Mouse (Mus musculus) gastrocnemius, postnatal 25 days (tissue): ENCODE measurements around the gene Smad5. TPM values are rescaled to one million over a fixed set of nuclear protein-coding genes. Genes with fewer than 3 reads are reported as not detected.

Experiments used
- DNase-seq: peaks from one replicate; pipeline ENCODE4 v3.0.0; 2022
- total RNA-seq, 2 experiments: library from RNA; stranded (reverse); gene quantifications; 1 replicate in 1 of 2; 2 replicates in 1 of 2; pipeline ENCODE4 v1.2.3; 2021

Smad5 gene
- total RNA-seq, 2 experiments from 2014 or later, result 18.5 to 19.7 TPM

DNA sequence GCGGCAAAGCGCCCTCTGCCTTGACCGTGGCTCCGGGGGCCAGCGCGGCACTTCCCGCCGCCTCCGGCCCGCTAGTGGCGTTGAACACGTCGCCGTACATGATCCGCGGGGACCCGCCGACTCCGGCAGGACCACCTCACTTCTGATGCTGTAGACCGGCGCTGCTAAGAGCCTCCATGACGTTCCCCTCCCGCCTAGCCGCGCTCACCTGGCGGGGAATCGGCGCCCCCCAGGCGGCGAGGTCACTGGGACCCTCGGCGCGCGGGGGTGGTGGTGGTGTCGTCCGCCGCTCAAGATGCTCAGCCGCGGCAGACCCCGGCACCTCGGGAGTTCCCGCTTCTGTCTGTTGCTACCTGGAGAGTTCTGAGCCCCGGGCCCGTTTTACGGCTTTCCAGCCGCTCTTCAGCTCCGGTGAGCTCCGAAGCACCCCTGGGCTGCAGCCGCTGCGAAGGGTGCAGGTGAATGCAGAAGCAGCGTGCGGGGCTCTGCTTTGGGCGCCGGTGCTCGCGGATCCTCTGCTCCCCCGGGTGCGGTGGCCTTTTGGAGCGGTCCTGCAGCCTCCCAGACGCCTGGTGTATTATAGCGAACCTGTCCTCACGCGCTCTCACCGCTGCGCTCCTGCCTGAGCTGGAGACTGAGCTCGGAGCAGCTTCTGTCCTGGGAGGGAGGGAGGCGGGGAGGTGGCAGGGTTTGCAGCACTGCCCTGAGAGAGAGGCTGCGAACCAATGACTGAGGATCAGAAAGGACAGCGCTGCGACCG is 50.6 kb downstream of the Smad5 start, which contains the start of gene Gm45623:
Gene Gm45623 (minus strand): TSS at position 636 of the 760 bp plus-strand sequence.
- no peak for DNase-seq

DNA sequence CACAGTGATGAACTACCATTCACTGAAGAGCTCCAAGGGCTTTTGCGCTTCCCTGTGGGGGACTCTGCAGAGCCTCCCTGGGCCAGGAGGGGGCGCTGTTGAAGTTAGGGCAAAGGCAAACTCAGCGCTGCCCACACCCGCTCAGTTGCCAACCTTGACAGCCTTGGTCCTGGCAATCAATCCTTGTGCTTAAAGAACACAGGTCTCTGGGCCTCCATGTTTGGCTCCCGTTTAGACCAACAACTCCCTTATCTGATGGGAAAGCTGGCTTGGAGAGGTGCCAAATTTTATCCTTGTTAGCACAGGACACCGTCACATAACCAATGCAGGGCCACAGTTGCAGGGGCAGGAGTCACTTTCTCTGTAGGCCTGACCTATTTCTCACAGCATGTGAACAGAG is 53.1 kb downstream of the Smad5 start:
- no peak for DNase-seq

DNA sequence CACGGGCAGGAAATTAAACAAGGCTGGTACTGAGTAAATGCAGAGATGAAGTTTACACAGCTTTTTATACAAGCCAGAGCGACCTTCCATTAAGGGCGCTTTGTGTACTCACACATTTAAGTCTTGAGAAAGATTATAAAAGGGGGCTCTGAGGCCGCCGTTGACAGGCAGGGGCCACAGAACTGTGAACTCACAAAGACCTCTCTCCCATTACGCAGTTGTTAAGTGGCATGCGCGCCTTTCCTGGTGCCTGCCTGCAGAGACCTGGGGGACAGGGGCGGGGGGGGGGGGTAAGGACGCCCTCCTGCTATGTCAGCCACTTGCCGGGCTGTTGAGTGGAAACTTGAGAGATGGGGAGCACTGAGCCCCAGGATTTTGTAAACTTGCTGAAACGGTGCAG is 54.4 kb downstream of the Smad5 start:
- no peak for DNase-seq

DNA sequence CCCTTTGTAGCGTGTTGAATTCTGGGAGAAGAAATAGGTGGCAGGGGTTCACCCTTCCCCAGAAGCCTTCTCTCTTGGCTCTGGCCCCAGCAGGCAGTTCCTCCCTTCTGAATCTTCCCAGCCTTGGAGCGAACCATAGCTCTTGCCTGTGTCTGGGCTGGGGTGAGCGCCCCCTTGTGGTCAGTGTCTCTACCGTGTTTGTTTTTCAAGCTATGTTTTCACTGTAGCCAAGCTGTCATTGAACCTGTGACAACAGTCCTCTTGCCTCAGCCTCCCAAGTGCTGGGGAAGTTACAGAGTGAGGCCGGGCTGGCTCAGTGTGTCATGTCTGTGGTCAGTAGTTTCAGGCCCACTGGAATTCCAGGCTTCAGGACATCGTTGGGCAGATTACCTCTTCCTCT is 55.7 kb downstream of the Smad5 start:
- peak; percentile 55 for DNase-seq

DNA sequence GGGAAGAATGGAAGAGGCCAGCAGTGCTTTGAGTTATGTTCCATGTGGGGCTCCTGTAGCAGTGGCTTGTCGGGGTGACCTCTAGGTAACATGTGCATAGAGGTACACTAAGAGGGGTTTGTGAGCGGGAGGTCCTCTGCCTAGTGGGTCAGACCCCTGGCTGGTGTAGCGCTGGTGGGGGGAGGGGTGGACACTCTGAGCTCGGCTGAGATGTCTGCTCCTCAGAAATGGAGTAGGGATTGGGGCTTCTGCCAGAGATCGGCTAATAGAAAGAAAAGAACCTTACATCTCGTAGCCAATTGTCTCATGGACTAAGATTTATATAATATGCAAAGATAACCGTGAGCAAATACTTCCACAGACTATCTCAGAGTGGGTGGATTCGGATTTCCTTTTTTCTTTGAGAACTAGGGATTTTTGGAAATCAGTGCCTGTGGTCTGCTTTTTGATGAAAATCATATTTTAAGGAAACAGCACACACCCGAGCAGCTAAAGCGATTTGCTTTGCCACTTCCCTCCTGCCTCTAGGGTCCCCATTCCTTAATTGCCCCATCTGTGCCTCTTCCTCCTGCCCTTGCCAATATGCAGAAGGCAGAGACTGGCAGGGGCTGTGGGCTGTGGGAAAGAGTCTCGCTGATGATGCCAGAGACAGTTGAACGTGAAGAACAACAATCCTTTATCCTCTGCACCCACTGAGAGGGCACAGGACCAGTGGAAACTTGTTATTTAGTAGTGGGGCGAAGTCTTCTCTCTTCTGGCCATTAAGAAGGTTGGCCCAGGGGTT is 59.8 kb downstream of the Smad5 start:
- no peak for DNase-seq

DNA sequence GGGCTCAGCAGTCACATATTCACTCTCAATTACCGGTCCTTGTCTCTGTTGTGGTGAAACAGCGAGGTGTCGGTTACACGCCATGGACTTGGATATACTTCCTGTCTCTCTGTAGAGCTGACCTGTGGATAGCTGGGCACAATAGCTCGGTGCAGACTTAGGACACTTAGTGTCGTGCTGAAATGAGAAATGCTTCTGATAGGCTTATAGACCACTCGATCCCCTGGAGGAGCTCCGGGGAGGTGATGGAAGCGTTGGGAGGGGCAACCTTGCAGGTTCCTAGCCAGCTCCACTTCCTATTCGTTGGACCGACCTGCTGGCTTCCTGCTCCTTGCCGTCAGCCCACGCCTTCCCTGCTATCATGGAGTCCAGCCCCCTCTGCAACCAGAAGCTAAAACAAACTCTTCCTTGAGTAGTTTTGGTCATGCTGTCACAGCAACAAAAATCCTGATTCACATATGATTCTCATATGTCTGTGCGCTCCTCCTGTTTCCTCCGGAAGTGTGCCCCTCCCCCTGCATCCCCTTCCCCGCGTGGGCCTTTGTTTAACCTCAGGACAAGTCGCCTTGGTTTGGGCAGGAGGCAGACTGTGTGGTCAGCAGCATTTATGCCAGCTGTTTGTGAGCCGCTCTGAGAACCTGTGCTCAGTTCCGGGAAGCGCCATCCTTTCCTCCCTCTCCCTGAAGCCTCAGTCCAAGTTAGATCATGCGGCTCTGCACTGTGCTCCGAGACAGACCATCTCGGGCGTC is 62.6 kb downstream of the Smad5 start:
- DNase-seq, result no peak

DNA sequence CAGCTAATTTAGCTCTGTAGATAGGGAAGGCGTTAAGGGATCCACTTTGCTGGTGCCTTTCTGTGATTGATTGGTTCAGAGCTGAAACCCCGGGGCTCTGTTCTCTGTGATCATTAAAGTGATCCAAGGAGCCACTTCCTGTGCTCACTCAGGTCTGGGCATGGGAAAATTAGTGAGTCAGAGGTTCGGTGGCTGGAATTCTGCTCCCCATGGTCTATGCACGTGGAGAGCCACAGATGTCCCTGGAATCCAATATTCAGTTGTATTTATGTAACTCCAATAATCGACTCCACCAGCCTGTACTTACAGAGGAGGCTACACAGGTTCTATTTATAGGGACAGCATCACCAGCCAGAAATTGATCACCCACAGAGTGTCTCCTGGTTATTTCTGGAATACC is 63.4 kb downstream of the Smad5 start:
- DNase-seq, result no peak

DNA sequence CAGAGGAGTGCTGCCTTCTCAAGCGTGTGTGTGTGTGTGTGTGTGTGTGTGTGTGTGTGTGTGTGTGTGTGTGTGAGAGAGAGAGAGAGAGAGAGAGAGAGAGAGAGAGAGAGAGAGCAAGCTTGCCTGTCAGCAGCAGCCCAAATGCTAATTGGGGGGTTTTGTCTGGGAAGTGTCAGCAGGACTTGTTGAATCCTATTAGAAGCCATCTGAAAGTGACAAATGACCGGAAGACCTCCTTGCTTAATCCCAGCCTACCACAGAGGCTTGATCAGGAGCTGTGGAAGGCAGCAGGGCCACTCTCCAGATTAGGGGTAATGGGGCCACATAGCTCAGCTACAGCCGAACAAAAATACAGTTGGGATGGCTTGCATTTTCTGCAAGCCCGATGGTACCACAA is 66.6 kb downstream of the Smad5 start:
- no peak for DNase-seq

DNA sequence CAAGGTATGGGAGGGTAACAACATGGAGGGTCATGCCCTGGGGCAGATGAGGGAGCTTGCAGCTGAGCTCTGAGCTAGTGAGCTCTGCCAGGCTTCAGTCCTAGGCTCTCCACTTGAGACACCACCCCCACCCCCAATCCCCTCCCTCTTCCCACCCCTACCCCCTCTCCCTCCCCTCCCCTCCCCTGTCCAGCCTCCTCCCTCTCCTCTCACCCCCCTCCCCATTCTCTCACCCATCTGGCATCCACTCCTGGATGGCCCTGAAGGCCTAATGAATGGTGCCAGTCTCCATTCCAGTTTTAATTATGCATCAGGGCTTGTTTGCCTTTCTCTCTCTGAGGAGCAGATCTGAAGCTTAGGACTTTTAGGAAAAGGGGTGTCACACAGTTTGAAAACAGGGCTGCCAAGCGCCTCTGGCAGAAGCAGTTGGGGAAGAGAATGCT is 67.3 kb downstream of the Smad5 start:
- DNase-seq, result no peak

DNA sequence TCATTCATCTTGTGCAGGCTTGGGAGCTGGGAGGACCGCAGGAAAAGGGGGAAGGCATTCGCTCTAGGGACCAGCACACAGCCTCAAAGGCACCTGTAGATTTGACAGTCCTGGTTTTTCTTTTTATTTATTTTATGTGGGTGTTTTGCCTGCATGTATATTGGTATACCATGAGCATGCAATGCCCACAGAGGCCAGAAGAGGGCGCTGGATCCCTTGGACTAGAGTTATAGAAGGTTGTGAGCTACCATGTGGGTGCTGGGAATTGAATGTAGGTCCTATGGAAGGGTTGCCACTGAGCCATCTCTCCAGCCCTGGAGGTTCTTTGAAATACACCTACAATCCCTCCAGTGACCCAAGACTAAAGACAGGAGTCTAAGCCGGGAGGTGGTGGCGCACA is 68.0 kb downstream of the Smad5 start:
- DNase-seq, result no peak

DNA sequence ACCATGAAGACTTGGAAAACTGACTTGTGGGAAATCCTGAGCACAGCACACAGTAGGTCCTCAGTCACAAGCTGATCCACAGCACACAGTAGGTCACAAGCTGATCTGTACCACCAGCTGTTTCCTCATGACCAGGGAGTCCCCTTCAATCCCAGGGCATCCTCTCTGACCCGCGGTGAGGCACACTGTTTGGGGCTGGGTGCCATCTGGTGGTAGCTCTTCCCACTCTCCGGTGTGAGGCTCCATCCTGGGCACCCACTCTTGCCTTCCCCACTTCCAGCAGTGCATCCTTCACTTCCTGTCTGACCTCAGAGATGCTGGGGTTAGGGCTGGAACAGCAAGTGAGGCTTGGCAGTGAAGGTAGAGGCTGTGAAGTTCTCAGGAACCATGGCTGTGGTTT is 69.8 kb downstream of the Smad5 start:
- no peak for DNase-seq

DNA sequence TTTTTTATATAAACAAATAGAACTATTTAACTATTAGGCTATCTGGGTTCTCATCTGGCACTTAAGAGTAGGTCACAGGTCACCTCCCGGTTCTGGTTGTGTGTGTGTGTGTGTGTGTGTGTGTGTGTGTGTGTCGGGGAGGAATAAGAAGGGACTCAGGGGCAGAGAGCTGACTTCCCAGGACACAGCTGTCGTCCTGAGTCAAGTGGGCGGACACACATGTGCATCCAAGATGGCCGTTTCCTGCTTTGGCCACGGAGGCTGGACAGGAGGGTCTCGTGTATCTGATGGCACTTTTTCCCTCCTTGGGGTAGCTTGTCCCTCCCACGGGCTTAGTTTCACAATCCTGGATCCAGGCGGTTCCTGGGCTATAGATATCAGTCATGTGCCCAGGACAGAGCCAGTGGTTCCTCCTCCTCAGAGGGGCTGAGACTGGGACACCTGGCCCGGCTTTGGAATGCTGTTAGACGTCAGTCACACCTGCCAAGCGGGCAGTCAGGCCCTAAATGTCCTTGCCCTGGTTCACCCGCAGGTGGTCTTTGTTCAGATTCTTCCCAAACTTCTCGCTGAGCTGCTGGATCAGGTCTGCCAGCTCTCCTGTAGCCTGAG is 70.6 kb downstream of the Smad5 start:
- no peak for DNase-seq

DNA sequence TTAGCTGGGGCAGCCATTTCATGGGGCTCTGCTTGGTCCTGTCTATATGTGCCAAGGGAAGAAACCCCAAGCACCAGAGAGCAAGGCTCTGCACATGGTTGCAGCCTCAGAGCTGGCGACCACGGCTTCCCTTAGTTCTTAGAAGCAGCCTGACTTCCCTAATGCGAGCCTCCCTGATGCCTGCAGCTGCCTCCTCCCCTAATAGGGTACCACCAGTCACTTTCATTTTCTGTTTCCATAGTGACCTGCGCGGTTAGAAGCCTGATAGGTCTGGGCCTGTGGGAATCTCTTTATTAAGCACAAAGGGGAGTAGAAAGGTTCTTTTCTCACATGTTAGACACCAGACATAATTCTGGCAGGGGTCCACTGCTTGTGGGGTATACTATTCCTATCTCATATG is 71.5 kb downstream of the Smad5 start:
- no peak for DNase-seq

DNA sequence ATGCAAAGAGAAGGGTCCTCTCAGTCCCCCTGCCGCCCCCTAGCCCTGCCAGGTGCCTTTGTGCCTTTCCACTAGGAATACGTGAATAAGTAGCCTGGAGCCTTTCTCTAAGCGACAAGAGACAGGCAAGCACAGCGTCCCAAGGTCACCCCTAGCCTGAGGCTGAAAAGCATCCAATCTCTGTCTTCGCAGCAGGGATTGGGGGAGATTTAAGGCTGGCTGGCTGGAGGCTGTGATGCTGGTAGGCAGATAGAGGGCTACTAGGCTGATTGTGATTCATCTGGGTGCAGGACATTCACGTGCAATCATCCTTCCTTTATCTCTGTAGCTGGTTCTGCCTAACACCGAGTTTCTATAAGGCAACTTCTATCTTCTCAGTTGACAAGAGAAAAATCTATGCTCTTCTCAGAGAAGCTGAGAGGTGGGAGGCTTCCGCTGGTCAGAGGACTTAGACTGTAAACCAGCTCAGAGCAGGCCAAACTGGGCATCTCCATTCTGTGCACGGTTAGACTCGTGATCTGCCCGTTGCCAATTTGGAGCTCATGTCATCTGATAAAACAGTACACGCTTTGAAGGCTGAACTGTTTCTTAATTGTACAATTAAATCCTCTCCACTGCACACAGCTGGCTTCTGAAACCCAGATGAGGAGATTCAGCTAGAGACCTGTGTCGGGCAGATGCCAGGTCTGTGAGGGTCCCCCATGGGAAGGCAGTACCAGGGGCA is 78.1 kb downstream of the Smad5 start:
- DNase-seq, result no peak

DNA sequence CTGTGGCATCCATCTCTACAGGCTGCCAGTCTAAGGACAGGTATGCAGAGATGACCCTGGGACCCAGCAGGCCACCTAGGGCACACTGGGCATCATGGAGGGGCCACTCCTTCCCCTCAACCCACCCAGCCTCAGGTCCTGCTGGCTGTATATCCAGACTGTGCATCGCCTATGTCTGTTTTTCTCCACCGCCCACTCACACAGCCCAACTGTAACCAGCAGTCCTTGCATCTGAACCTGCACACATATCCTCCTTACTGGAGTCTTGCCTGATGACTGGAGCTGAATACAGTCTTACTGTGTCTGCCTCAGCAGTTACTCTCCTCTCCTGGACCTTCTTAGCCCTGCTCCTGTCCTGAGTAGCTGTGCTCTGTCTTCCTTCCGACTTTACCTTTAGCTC is 78.9 kb downstream of the Smad5 start:
- DNase-seq, result no peak

DNA sequence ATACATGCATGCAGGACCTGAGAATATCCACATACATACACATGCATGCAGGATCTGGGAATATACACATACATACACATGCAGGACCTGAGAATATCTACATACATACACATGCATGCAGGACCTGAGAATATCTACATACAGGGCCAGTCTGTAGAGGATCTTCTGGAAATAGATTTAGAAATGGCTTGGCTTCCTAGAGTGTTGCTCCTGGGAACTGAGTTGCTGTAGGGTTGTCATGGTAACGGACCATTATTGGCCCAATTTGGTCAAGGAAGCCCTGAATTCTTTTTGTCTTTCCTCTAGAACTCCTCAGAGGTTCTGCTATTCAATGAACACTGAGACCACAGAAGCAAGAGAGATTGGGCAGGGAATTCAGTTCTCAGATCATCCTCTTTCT is 79.8 kb downstream of the Smad5 start:
- no peak for DNase-seq

DNA sequence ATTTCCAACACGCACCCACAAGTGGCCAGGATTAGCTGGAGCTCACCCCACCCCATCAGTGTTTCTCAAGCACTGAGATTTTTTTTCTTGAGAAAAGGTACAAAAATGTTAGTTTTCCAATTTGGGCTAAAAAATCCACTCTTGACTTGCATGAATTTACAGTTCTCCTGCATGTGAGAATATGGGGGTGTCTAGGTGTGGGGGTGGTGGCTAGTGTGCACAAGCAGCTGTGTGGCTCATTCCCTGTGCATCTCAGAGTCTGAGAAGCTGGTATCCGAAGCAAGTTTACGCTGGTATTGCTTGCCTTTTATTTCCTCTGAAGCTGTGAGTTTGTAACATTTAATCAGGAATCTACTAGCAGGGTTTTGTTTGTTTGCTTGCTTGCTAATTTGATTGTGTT is 87.9 kb downstream of the Smad5 start:
- DNase-seq, result no peak
